Mouse (Mus musculus) neural tube, embryonic 12.5 days (tissue): ENCODE data around the gene Gm9913. TPM values are rescaled to one million over a fixed set of nuclear protein-coding genes. Genes with fewer than 3 reads are reported as not detected.

Source experiments
- ATAC-seq: fragments of 200-750 bp; cut with Nextera tagmentation; 2 replicates; pipeline ENCODE4 v1.8.0; 2017; ENCODE audit warnings: low read depth, mild to moderate bottlenecking, moderate TSS enrichment, moderate library complexity; ENCODE audit not compliant: low FRiP score
- H3K27ac ChIP-seq: fragments of 300-500 bp; sonication (generic); 2 replicates; pipeline ENCODE4 v1.5.1; 2016
- H3K27me3 ChIP-seq: fragments of 300-500 bp; sonication (generic); replicated peaks from 2 replicates; pipeline ENCODE4 v1.6.1; 2016; ENCODE audit warnings: mild to moderate bottlenecking
- H3K36me3 ChIP-seq: fragments of 300-500 bp; sonication (generic); 2 replicates; pipeline ENCODE4 v1.6.1; 2016; ENCODE audit warnings: mild to moderate bottlenecking
- H3K4me1 ChIP-seq: fragments of 300-500 bp; sonication (generic); 2 replicates; pipeline ENCODE4 v1.6.1; 2016
- H3K4me2 ChIP-seq: fragments of 300-500 bp; sonication (generic); replicated peaks from 2 replicates; pipeline ENCODE4 v1.6.1; 2016; ENCODE audit warnings: mild to moderate bottlenecking
- H3K4me3 ChIP-seq: fragments of 300-500 bp; sonication (generic); 2 replicates; pipeline ENCODE4 v1.5.1; 2016
- H3K9ac ChIP-seq: fragments of 300-500 bp; sonication (generic); 2 replicates; pipeline ENCODE4 v1.6.1; 2016; ENCODE audit warnings: mild to moderate bottlenecking
- H3K9me3 ChIP-seq: fragments of 300-500 bp; sonication (generic); 2 replicates; pipeline ENCODE4 v1.6.1; 2016; ENCODE audit warnings: mild to moderate bottlenecking
- WGBS: fragments of 180-500 bp; shearing (Covaris S2); methylation state at CpG from one replicate; pipeline ENCODE4 v1.1.7; 2016; 5-methylcytosine and 5-hydroxymethylcytosine counted together
- polyA plus RNA-seq: library from polyadenylated mRNA; unstranded; fragments of >200 nt; fragmentation: Nextera tagmentation; extraction: Ambion mirVana; gene quantifications from 2 replicates; pipeline ENCODE4 v1.2.1, GENCODE M21; 2016

The Gm9913 gene
- polyA plus RNA-seq, 1 experiment from 2014 or later = 0.09 TPM

DNA sequence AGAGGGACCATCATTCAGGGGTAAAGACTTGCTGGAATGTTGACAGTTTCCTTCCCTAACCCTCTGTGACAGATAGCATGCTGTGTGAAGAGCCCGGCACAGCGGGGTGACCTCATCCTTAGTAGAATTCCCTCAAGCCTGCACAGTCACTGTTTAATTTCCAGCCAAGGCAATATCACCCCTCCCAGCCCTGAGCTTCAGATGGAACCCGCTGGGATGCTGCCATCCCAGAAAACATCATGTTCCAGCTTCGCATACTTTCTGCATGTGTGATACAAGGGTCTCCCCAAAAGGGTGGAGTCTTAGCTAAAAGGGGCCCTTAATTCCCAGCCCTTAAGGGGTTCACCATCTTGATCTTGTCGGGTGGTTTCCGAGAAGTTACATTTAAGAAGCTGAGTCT is 25.8 kb downstream of the Gm9913 start:
- no peaks in the 10 kb centered on the region for H3K27me3 ChIP-seq
- no peak overlapping the region for H3K4me3 ChIP-seq
- H3K36me3 ChIP-seq = no peaks in the 10 kb centered on the region
- no peak overlapping the region for H3K4me2 ChIP-seq
- no peak overlapping the region for H3K27ac ChIP-seq
- no peak overlapping the region for H3K9ac ChIP-seq
- 85% methylated on average over 6 of the region's 6 CpGs for WGBS
- H3K4me1 ChIP-seq = no peaks in the 10 kb centered on the region
- H3K9me3 ChIP-seq = no peaks in the 10 kb centered on the region
- ATAC-seq = no peak

DNA sequence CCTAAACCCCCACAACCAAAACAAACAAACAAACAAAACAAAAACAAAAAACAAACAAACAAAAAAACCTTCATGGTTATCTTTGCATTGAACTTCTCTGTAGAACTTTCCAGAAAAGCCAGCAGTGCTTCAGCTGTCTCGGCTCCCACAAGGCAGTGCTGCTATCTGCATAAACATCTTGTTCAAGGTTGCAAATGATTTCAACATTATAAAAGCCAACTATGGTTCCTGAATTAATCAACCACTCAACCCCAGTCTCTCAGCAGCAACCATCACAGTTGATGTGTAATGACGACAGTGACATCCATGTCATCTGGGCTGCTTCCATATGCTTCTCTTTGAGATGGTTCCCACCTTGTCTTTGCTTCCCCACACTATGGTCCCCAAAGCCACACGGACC is 34.8 kb downstream of the Gm9913 start:
- no peak for ATAC-seq
- Histone ChIP-seq H3K9ac (no peak overlapping the region), H3K4me3 (no peak overlapping the region), H3K27me3 (no peaks in the 10 kb centered on the region), H3K36me3 (no peaks in the 10 kb centered on the region), H3K4me1 (no peaks in the 10 kb centered on the region), H3K9me3 (no peaks in the 10 kb centered on the region), H3K27ac (no peak overlapping the region), H3K4me2 (no peak overlapping the region)
- 95% methylated on average over 3 of the region's 3 CpGs for WGBS

DNA sequence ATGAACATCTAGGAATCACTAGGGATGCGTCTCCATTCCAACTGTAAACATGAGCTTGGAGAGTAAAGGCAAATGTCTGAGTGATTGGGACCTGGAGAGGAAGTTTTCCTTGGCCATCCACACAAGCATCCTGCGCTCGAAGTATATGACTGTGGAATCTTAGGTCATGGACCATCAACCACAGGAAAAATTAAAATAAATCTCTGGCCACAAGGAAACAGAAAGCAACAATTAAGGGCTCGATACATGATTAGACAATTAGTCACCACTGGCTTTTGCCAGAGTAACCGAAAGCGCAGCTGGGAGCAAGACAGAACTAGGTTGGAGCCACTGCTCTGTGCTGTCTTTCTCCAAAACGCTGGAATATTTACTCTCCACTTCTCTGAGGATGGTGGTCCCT is 35.7 kb downstream of the Gm9913 start:
- Histone ChIP-seq H3K27ac (no peak overlapping the region), H3K4me1 (no peaks in the 10 kb centered on the region), H3K9me3 (no peaks in the 10 kb centered on the region), H3K27me3 (no peaks in the 10 kb centered on the region), H3K36me3 (no peaks in the 10 kb centered on the region), H3K4me3 (no peak overlapping the region), H3K4me2 (no peak overlapping the region), H3K9ac (no peak overlapping the region)
- no peak for ATAC-seq
- 87% methylated on average over 7 of the region's 7 CpGs for WGBS

DNA sequence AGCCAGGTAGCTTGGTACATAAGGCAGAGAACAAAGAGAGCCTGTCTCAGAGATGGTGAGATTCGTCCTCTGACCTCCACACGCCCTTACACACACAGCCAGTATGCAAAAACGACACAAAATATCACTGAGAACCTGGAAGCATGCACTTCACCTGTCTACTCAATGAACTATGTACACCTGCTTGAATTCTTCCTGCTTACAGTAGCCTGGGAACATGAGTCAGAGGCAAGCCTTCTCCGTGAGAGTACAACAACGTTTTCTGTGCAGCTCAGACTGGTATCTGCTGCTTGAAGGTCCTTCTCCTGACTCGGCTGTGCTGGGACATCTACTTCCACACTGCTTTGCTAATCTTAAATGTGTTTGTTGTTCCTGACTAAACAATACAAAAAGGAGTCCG is 36.6 kb downstream of the Gm9913 start:
- Histone ChIP-seq H3K4me2 (no peak overlapping the region), H3K27ac (no peak overlapping the region), H3K27me3 (no peaks in the 10 kb centered on the region), H3K9me3 (no peaks in the 10 kb centered on the region), H3K4me3 (no peak overlapping the region), H3K36me3 (no peaks in the 10 kb centered on the region), H3K9ac (no peak overlapping the region), H3K4me1 (no peaks in the 10 kb centered on the region)
- 86% methylated on average over 7 of the region's 7 CpGs for WGBS
- ATAC-seq = no peak

DNA sequence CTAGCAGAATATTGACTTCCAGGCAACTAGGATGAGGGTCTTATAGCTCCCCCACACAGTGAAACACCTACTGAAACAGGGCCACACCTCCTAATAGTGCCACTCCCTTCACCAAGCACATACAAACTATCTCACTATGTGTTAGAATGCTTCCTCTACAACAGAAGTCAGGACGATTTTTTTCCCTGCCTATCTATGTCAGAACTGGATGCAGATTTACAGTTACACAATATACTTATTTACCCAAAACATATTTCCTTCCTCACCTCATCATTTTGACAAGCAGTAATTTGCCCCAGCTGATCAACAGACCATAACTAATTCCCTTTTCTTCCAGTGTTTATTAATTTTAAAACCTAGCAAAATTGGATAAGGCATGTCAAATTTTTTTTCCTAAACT is 38.8 kb downstream of the Gm9913 start:
- no peak overlapping the region for H3K27ac ChIP-seq
- H3K9me3 ChIP-seq = no peaks in the 10 kb centered on the region
- no peak for ATAC-seq
- no peak overlapping the region for H3K4me2 ChIP-seq
- H3K36me3 ChIP-seq = no peaks in the 10 kb centered on the region
- H3K4me1 ChIP-seq = no peaks in the 10 kb centered on the region
- 76% methylated on average over 1 of the region's 1 CpGs for WGBS
- no peaks in the 10 kb centered on the region for H3K27me3 ChIP-seq
- no peak overlapping the region for H3K9ac ChIP-seq
- no peak overlapping the region for H3K4me3 ChIP-seq

DNA sequence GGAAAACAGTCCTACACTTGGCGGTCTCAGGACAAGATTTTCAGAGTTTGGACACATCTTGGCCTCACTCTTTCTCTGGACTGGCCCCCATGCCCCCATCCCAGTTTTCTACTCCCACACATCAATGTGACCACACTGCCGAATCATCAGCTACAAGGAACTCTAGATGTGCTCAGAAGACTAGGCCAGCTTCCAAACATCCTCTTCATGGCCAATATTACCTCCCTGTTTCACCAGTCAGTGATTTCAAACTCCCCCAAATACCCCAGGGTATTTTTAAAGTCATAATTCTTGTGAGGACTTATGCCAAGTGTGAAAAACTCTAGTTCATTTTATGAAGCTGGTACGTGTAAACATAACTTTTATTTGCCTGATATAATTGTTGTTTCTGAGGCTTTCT is 40.1 kb downstream of the Gm9913 start:
- no peak overlapping the region for H3K4me2 ChIP-seq
- H3K36me3 ChIP-seq = no peaks in the 10 kb centered on the region
- WGBS = 87% methylated on average over 3 of the region's 3 CpGs
- H3K9ac ChIP-seq = no peak overlapping the region
- ATAC-seq = no peak
- no peaks in the 10 kb centered on the region for H3K27me3 ChIP-seq
- no peaks in the 10 kb centered on the region for H3K4me1 ChIP-seq
- no peak overlapping the region for H3K4me3 ChIP-seq
- H3K27ac ChIP-seq = no peak overlapping the region
- no peaks in the 10 kb centered on the region for H3K9me3 ChIP-seq

DNA sequence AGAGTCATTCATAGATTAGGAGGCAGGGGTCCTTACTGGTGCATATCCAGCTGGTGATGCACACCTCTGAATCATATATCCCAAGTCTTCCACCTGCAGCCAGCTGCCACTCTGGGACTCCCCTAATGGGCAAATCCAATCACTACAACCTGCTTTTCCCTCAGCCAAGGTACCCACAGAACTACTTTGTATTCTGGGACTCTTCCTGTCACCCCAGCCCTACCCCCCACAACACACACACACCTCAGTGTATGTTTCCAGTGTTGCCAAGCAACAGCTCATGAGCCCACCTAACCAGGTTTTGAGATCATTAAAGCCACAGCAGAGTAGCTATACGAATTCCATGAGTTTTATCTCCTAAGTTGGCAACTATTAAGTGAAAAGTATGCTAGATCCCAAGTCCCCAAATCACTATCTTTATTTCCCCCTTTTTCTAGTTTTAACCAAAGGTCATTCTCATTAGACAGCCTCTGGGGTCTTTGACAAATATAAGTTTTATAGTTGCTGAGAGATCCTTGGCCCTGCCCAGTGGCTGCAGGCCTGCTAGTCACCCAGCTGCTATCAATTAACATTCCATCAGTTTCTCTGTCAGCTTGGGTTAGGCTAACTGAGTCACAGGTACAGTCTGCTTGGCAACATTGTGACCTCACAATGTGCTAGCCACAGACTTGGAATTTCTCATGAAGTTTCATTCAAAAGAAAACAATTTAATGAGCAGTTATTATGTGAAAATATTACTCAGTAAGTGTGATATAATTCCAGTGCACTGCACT is 44.1 kb downstream of the Gm9913 start:
- H3K27me3 ChIP-seq = no peaks in the 10 kb centered on the region
- no peak overlapping the region for H3K27ac ChIP-seq
- no peak overlapping the region for H3K4me2 ChIP-seq
- no peak overlapping the region for H3K4me3 ChIP-seq
- no peaks in the 10 kb centered on the region for H3K36me3 ChIP-seq
- H3K4me1 ChIP-seq = no peaks in the 10 kb centered on the region
- no peak for ATAC-seq
- no peak overlapping the region for H3K9ac ChIP-seq
- no peaks in the 10 kb centered on the region for H3K9me3 ChIP-seq
- WGBS = 73% methylated on average over 1 of the region's 1 CpGs

DNA sequence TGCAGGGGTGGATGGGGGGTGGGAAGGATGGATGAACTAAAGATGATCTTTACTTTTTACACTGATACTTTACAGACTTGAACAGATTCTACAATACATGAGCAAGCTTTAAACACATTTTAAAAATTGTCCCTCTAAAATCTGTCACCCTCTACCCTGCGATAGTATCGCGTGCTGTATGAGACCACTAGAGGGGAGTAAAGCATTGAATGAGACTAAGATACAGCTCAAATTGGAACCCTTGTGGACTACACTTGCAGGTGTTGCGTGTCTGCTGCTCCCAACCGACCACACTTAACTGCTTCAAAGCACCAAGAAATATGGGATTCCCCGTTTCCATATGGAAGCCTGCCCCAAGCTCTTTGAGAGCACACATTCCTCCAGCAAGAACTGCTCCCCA is 50.9 kb downstream of the Gm9913 start:
- Histone ChIP-seq H3K9me3 (no peaks in the 10 kb centered on the region), H3K9ac (no peak overlapping the region), H3K27me3 (no peaks in the 10 kb centered on the region), H3K4me2 (no peak overlapping the region), H3K36me3 (no peaks in the 10 kb centered on the region), H3K4me3 (no peak overlapping the region), H3K4me1 (no peaks in the 10 kb centered on the region), H3K27ac (no peak overlapping the region)
- WGBS = 75% methylated on average over 6 of the region's 6 CpGs
- ATAC-seq = no peak

Other genes with a start within 250 kb of the Gm9913 start
- gene Fbn1, start 2.9 kb downstream of the Gm9913 start, polyA plus RNA-seq = 6.8 TPM in 2 replicates
- 6.0 and 6.6 TPM in 2 replicates for gene Cep152, start 120.0 kb downstream of the Gm9913 start, polyA plus RNA-seq
- gene Eid1, start 168.0 kb downstream of the Gm9913 start, polyA plus RNA-seq = 351 and 393 TPM in 2 replicates
- 3.7 and 5.2 TPM in 2 replicates for gene Shc4, start 219.1 kb downstream of the Gm9913 start, polyA plus RNA-seq